Mouse (Mus musculus) kidney, postnatal 36 days (tissue): Measurements from ENCODE around the gene Mki67.

Experiments
- DNase-seq, 2 experiments: peaks; one replicate each; pipeline ENCODE4 v3.0.0; 2021 to 2022; ENCODE audit warnings: mixed read lengths in 2 of 2

Gene Mki67

GRCm38 (mm10) chr7:135715642-135716444 lies at the start of gene Mki67:
Gene Mki67, minus strand, starts transcription at chr7:135716361.
- peak in 1 of 2 experiments; percentile 47 for DNase-seq

GRCm38 (mm10) chr7:135763311-135763710 lies 47.1 kb upstream of the Mki67 start:
- DNase-seq, result peak; percentile 20 to 42

DNA sequence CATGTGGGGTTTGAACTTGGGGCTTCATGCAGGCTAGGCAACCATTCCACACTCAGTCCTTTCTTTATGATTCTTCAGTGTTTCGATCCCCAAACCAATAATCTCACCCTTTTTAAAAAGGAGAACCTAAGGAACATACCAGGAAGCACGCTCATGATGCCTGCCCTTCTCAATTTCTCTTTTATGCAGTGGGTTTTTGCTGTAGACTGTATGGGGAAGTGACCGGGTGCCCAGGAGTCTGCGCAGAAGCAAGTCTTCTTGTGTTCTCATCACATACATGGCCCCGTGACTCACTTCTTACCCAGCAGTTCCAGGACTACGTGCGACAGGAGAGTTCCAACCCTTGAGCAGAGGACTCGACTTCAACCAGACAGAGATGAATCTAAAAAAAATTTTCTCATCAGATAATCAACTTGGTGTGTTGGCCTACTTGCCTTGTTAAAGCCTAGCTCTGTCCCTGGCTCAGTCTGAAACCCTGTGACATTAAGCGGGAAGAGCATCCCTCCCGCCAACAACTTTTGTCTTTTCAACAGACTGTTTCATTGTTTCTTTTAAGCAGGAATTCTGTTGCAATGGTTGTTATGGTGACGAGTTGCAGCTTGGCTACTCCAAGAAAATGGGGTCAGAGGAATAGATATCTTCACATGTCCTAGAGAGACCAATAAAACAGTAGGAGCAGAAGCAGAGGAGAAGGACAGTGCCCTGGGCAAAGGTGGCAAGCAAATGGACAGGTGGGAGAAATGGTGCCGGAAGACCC lies 42.8 kb upstream of the Mki67 start:
- DNase-seq, result no peak

- peak; percentile 46 to 50 for DNase-seq
These were observed 42.0 kb upstream of the Mki67 start for GRCm38 (mm10) chr7:135758171-135758570.

DNA sequence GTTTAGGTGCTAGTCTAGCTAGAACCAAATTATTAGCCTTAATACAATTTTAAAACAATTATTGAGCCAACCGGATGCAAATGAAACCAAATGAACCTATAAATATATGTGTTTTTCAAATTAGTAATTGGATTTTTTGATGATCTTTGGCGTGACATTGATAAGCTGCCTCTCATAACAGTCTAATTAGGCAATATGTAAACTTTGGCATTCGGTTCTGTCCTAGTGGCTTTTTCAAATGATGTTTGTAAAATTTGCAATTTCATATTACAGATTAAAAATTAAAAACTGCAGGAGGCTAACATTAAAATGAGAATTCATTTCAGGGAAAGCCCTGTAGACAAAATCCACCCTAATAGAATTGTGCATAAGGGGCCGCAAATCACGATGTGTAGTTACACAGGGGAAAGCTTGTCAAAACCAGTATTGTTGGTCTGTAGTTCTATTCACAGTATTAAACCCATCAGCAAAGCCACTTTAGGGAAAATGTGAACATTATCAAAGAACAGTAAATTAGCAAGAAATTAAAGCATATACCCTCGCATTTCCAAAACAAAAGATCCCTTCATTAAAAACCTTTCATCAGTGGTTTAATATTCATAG lies 40.9 kb upstream of the Mki67 start:
- no peak for DNase-seq

DNA sequence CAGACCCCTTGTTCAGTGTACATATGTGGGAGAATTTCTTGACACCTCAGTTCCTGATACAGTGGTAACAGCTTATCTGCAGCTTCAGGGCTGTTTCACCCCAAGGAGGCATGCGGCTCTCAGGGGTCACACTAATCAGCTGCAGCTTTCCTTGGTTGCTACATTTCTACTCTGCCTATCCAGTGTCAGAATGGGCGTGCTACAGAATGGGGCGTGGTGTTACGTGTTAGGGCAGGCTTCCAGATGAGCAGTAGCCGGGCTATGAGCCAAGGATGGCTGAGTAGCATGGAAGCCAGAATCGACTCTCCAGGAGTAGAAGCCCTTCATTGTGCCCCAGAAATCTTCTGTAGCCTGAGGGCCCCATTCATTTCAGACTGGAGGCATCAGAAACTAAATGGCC lies 32.8 kb upstream of the Mki67 start:
- DNase-seq, result peak in 1 of 2 experiments; percentile 52

DNA sequence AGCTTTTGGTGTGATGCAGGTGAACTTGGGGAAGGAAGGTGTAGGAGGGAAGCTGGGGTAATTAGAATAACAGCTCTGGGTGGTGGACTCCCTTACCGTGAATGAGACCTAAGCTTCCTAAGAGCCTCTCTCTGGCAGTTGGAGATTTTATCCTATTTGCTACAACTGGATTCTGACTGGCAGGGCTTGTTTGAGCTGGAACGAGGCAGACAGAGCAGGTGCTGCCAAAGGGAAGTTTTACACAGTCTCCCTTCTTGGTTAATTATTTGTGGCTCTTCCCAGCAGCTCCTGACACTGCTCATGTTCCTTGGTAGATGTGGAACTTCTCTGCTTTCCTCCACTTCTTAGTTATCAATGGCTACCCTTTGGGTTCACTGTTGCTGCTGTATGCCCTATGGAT lies 30.9 kb upstream of the Mki67 start:
- peak; percentile 77 to 81 for DNase-seq

DNA sequence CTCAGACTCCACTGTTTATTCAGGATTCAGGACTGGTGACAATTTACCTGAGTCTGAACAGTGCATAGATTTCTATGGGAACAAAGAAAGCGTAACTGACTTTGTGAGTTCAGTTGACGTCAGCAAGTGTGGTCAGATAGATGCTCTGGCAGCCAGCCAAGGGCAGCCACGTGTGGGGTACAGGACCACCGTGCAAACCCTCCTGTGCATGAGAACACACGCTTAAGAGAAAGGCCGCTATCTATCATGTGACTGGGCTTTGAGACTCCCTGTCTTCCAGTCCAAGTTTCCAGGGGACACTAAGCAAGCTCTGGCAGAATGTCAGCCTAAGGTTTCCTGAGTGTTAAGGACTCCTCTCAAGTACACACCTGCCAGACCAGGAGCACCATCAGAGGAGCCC lies 30.4 kb upstream of the Mki67 start:
- peak in 1 of 2 experiments; percentile 18 for DNase-seq

- no peak for DNase-seq
These were observed 28.9 kb upstream of the Mki67 start for GRCm38 (mm10) chr7:135745091-135745490.

DNA sequence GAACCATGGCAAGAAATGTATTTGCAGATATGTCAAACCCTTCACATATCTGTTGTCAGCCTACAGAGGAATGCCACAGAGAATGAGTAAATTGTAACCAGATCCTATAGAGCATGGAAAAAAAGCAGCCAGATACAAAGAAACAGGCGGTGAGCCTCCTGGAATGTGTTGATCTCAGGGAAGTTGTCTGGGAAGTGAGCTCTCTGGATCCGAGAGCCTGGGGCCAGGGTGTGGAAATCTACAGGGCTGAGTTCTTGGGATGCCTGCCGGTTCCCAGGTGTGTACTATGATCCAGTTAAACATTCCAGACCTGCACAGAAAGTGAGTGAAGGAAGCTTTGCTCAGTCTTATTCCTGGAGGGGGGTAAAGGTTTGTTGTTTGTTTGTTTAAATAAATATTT lies 24.3 kb upstream of the Mki67 start:
- DNase-seq, result no peak

DNA sequence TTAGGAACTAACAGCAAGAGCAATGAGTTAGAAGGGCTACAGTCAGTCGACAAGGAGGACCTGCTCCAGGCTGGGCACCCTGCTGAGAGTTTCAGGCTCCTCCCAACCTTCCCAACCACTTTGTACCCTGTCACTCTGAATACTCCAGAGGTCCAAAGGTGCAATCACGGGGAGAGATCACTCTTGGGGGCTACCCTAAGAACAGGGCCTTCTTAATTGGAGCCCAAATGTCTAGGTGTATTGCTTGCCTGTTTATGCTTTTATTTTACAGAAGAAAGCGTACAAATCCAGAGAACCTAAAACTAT lies 20.4 kb upstream of the Mki67 start:
- no peak for DNase-seq

- DNase-seq, result peak; percentile 87 to 91
These were observed 19.8 kb upstream of the Mki67 start for GRCm38 (mm10) chr7:135735691-135736580.

DNA sequence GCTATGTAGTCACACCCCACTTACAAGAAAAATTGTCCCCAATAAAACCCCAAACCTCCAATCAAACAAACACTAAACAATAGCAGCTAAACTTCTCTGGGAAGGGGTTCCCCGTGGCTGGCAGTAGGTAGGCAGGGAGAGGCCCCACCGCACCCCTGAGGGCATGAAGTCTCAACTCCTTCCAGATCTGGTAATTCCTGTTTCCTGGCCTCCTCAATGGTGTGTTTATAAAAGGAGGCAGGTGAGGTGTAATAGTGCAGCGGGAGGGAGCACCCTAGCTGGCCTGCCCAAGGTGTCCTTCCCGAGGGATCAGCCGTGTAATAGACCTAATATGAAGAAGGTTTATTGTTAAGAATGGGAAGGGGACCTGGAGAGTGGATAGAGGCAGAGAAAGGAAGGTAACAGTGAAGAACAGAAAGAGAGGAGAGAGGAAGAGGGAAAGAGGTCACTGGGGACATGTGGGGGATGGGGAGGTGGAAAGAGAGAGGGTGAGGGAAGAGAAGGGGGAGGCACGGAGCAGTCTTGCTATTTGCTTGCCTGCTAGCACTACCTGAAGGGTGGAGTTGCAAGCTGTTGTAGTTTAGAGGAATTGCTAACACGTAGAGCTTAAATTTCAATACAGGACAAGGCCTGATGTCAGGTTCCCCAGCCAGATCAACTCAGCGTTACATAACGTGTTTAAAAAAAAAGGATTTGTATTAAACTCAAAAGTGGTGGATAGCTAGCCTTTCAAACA lies 18.9 kb upstream of the Mki67 start:
- peak in 1 of 2 experiments; percentile 22 for DNase-seq

DNA sequence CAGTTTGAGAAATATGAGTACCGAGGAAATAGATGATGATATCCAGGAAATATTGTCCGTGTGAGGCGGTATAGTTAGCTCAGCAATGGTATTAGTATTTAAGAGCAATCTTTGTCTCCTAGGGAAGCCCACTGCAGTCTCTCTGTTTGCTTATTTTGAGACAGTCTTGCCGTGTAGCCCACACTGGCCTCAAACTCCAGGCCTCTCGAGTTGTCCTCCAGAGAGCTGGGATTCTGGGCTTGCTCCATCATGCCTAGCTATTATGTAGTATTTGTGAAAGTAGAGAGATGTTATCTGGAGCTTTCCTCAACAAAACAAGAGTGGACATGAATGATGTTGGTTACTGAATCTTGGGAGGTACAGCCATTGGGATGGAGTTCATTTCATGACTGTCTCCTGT lies 18.2 kb upstream of the Mki67 start:
- no peak for DNase-seq

DNA sequence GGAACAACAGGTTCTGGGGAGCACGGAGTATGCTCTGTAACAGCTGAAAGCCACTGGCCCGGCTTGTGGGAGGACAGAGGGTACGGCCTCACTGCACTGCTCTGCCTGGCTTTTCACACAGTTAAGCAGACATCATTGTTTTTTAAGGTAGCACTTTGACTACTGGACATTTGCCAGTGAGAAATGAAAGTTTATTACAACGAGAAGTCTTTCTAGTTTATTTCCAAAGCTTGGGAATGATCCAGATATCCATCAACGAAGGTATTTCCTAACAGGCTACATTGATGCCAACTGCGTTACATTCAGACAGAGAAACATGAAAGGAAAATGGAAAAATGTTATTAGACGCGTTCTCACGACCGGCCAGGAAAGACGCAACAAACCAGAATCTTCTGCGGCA lies 11.9 kb upstream of the Mki67 start:
- DNase-seq, result no peak

GRCm38 (mm10) chr7:135726707-135727106 lies 10.5 kb upstream of the Mki67 start:
- no peak for DNase-seq

GRCm38 (mm10) chr7:135723672-135724341 lies 7.6 kb upstream of the Mki67 start:
- peak in 1 of 2 experiments; percentile 8 for DNase-seq

- DNase-seq, result no peak
These were observed 6.1 kb upstream of the Mki67 start for GRCm38 (mm10) chr7:135722011-135722838.

DNA sequence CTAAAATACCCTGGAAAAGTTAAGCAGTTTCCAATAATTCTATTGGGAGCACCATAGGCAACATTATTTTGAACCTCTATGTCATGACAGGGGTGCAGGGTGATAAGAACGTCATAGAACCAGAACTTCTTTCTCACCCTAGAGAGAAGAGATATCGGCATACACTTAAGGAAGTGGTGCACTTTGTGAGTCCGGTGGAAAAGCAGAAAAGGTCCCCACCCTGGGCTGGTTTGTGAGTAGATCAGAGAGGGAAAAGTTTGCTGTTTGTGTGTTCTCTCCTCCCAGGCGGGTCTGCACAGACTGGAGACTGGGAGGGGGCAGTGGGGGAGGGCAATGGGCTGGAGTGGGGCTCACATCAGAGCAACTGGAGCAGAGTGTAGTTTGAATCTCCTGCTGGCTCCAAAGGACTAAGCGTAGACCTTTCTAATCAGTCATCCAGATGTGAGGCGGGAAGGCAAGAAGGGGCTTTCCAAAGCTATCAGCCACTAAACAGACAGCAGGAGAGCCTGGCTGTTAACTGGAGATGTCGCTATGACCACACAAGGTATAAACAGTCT lies 5.4 kb upstream of the Mki67 start:
- DNase-seq, result no peak

- DNase-seq, result no peak
These were observed 902 bp upstream of the Mki67 start for GRCm38 (mm10) chr7:135716968-135717557.
